19 mouse cellular contexts compared by ENCODE assay signal in the genomic region with DNA sequence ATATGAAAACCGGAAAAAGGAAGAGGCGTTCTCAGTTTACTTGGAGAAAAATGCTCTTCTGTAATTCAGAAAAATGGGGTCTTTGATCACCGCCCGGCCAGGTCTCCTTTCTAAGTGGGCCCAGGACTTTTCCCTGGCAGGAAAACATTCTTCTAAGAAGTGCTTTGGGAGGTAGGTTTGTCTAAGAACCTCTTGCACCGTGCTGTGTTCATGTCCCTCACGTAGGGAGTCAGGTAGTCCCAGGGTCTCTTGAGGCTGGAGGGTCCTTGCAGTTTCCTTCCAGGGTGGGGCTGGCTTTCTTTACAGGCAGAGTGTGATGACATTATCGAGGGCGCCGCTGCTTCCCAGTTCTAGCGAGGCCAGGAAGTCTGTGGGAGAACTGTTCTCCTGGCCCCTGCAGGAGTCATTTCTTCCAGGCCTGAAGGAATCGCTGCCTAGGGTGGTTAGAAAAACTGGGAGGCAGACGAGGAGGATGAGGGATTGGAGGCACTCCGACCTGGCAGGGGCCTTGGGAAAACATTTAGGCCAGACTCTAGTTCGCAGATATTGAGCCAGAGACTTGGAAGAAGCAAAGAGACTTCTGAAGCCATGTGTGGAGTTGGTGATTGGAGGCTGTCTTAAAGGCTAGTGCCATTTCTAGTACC. TPM values are rescaled to one million over a fixed set of nuclear protein-coding genes. Genes with fewer than 3 reads are reported as not detected.
DNase-seq lines count a peak whose midpoint lies in the region; ATAC-seq lines count a peak whose summit lies in the region.
"Had no signal": no experiment of that assay in that cellular context is flagged by ENCODE, and none has a peak within 500 bp of the region (broad histone marks: within the 10 kb centered on the region; RNA-seq: fewer than 3 reads in every experiment).

No protein-coding gene starts in this region.

- no peak overlapping the region for H3K4me3 ChIP-seq in embryonic facial prominence, embryonic 13.5 days
- H3K4me3 ChIP-seq: forebrain, embryonic 12.5 days; hindbrain, embryonic 15.5 days; liver, embryonic 13.5 days; neural tube, embryonic 15.5 days; stomach, embryonic 15.5 days had no signal

- DNase-seq in gastrocnemius, adult 18-20 months (ENCODE audit: low spot score): peak; percentile 65
- no peak for DNase-seq in gastrocnemius, postnatal 4 days (ENCODE audit: low spot score in 2 of 2)
- DNase-seq in gastrocnemius, postnatal 36 days: peak; percentile 59 to 67
- DNase-seq in heart, postnatal 14 days: peak; percentile 64 to 66
- no peak for DNase-seq in right cerebral cortex, postnatal 4 days
- no peak for DNase-seq in frontal cortex, postnatal 36 days (ENCODE audit: low spot score in 2 of 2)
- no peak for DNase-seq in thymus, postnatal 25 days
- DNase-seq: adrenal gland, postnatal 25 days; cerebellum, postnatal 14 days; kidney, adult 11 months; liver, embryonic 13.5 days; lung, postnatal 36 days; thymus, postnatal 4 days had no signal

- peak overlapping the region; percentile 73 for H3K27ac ChIP-seq in embryonic facial prominence, embryonic 13.5 days
- H3K27ac ChIP-seq: forebrain, embryonic 12.5 days; hindbrain, embryonic 15.5 days; liver, embryonic 13.5 days; neural tube, embryonic 15.5 days; stomach, embryonic 15.5 days had no signal

- no peaks in the 10 kb centered on the region for H3K27me3 ChIP-seq in embryonic facial prominence, embryonic 13.5 days
- H3K27me3 ChIP-seq: hindbrain, embryonic 15.5 days; neural tube, embryonic 15.5 days; stomach, embryonic 15.5 days had no signal

- no peaks in the 10 kb centered on the region for H3K36me3 ChIP-seq in embryonic facial prominence, embryonic 13.5 days
- H3K36me3 ChIP-seq: forebrain, embryonic 12.5 days; hindbrain, embryonic 15.5 days; liver, embryonic 13.5 days; neural tube, embryonic 15.5 days; stomach, embryonic 15.5 days had no signal

- ATAC-seq in embryonic facial prominence, embryonic 13.5 days (ENCODE audit: insufficient number of reproducible peaks, insufficient read depth, low FRiP score, low TSS enrichment, low read depth): no peak

- H3K9ac ChIP-seq in embryonic facial prominence, embryonic 13.5 days: no peak overlapping the region
- H3K9ac ChIP-seq: forebrain, embryonic 12.5 days; hindbrain, embryonic 15.5 days; liver, embryonic 13.5 days; neural tube, embryonic 15.5 days; stomach, embryonic 15.5 days had no signal

- WGBS in embryonic facial prominence, embryonic 13.5 days: 56% methylated on average over 14 of the region's 14 CpGs

- H3K4me2 ChIP-seq in embryonic facial prominence, embryonic 13.5 days: no peak overlapping the region
- H3K4me2 ChIP-seq: forebrain, embryonic 12.5 days; hindbrain, embryonic 15.5 days; liver, embryonic 13.5 days; midbrain, embryonic 11.5 days; neural tube, embryonic 15.5 days; stomach, embryonic 15.5 days had no signal

- peaks cover 19% of the 10 kb centered on the region for H3K4me1 ChIP-seq in embryonic facial prominence, embryonic 13.5 days
- H3K4me1 ChIP-seq: liver, embryonic 13.5 days had no signal

- intact Hi-C loops in gastrocnemius, postnatal 36 days (cut with DNase I): no loop called here
- intact Hi-C loops in heart, postnatal 14 days (cut with DNase I): no loop called here

- no peaks in the 10 kb centered on the region for H3K9me3 ChIP-seq in embryonic facial prominence, embryonic 13.5 days
- H3K9me3 ChIP-seq: forebrain, embryonic 12.5 days; hindbrain, embryonic 15.5 days; liver, embryonic 13.5 days; neural tube, embryonic 15.5 days; stomach, embryonic 15.5 days had no signal

RNA-seq across cellular contexts. Expression of a gene that starts 25.4 kb away (rescaled TPM):
- total RNA-seq in gastrocnemius, adult 18-20 months (2021): 10 to 100 TPM; 21.8 to 25.9 TPM
- total RNA-seq in gastrocnemius, postnatal 4 days (2021): 100 to 1,000 TPM; 285 to 337 TPM
- polyA plus RNA-seq in embryonic facial prominence, embryonic 13.5 days (2015; fragmentation: Nextera tagmentation; extraction: Ambion mirVana): 18.3 and 19.3 TPM in 2 replicates
- total RNA-seq in gastrocnemius, postnatal 36 days (2021): 10 to 100 TPM; 44.6 to 76.0 TPM
- 100 to 1,000 TPM; 237 to 250 TPM for total RNA-seq in heart, postnatal 14 days (2021)

Comparison
In these comparisons a context has a peak if more than half of its experiments do, and no peak if none do; other contexts are left out.
1. DNase-seq: peak in gastrocnemius, adult 18-20 months (single experiment), gastrocnemius, postnatal 36 days (2 of 2) and heart, postnatal 14 days (2 of 2); none in gastrocnemius, postnatal 4 days (0 of 2), right cerebral cortex, postnatal 4 days (single experiment), frontal cortex, postnatal 36 days (0 of 2) and thymus, postnatal 25 days (single experiment).